Mouse (Mus musculus) adrenal gland, postnatal 4 days (tissue): ENCODE results near the gene Trim17. TPM values are rescaled to one million over a fixed set of nuclear protein-coding genes. Genes with fewer than 3 reads are reported as not detected.
"Not testable (repeated sequence)": the region's sequence is repeated elsewhere in the genome, so short reads cannot be mapped to it uniquely, and the experiment has no call there.

Experiments
- DNase-seq, 2 experiments: peaks; one replicate each; pipeline ENCODE4 v3.0.0; 2021 to 2022; ENCODE audit warnings: low spot score in 2 of 2, mixed read lengths in 2 of 2
- total RNA-seq, 2 experiments: library from RNA; stranded (reverse); gene quantifications; 2 replicates each; pipeline ENCODE4 v1.2.3; 2021

Gene Trim17
- total RNA-seq, 2 experiments from 2014 or later: 0.08 to 0.36 TPM

DNA sequence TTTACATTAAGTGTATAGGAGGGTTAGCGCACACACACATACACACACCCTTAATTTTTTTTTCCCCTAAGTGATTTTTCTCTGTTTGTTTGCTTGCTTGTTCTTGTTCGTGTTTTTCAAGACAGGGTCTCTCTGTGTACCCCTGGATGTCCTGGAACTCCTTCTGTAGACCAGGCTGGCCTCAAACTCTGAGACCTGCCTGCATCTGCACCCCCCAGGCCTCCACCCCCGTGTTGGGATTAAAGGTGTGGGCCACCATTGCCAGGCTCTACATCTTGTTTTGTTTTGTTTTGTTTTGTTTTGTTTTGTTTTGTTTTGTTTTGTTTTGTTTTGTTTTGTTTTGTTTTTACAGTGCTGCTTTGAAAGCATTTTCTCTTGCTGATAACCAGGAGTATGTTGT lies 7.2 kb upstream of the Trim17 start:
- no peak for DNase-seq

DNA sequence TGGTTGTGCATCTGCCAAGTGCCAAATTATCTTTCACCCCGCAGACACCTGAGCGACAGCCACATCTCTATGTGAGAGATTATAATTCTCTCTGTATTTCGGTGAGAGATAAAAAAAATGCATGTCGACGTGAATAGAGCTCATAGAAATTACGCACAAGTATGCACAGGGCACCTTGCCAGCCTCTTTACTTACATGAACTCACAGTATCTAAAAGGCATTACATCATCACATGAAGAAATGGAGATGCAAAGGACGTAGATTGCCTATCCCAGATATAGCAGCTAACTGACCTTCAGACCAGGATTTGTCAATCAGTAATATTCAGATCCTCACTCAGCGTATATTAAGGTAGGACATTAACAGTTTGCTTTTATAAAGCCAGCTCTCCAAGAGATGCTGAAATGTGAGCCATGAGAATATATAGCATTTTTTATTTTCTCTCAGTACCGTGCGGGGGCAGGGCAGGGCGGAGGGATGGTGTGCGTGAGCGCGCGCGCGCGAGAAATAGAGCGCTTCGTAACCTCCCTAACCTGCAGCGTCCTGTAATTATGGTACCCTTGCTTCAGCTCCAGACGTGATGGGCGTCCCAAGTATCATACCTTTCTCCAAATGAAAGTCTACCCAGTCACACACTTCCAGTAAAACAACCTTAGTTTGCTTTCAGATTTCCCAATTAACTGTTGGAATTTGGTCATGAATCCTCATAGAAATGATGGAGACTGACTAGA lies 6.5 kb upstream of the Trim17 start:
- no peak for DNase-seq

DNA sequence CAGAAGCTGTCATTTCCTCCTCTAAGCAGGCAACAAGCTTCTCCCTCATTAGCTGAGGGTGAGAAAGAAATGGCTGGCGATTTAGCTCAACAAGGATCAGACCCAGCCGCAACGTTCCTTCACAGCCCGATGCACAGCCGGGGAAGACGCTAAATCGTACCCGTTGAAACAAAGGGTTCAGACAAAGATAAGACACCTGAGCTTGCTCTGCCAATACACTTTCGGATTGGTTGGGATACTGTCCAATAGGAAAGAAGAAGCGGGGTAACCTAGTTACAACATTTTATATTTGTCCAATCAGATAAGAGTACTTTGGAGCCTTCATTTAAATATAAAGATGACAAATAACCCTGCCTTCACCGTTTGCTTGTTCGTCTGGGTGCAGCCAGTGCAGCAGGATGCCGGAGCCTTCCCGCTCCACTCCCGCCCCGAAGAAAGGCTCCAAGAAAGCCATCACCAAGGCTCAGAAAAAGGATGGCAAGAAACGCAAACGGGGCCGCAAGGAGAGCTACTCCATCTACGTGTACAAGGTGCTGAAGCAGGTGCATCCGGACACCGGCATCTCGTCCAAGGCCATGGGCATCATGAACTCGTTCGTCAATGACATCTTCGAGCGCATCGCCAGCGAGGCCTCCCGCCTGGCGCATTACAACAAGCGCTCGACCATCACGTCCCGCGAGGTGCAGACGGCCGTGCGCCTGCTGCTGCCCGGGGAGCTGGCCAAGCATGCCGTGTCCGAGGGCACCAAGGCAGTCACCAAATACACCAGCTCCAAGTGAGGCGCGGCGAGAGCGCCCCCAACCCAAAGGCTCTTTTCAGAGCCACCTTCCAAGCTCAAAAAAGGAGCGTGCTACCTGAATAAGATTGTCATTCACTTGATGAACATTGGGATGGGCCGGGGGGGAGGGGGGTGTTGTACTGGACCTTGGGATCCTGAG lies 5.7 kb upstream of the Trim17 start, which contains the start of gene Hist3h2ba:
Hist3h2ba (plus strand) TSS at position 379 of the 938 bp plus-strand sequence.
- no peak for DNase-seq

DNA sequence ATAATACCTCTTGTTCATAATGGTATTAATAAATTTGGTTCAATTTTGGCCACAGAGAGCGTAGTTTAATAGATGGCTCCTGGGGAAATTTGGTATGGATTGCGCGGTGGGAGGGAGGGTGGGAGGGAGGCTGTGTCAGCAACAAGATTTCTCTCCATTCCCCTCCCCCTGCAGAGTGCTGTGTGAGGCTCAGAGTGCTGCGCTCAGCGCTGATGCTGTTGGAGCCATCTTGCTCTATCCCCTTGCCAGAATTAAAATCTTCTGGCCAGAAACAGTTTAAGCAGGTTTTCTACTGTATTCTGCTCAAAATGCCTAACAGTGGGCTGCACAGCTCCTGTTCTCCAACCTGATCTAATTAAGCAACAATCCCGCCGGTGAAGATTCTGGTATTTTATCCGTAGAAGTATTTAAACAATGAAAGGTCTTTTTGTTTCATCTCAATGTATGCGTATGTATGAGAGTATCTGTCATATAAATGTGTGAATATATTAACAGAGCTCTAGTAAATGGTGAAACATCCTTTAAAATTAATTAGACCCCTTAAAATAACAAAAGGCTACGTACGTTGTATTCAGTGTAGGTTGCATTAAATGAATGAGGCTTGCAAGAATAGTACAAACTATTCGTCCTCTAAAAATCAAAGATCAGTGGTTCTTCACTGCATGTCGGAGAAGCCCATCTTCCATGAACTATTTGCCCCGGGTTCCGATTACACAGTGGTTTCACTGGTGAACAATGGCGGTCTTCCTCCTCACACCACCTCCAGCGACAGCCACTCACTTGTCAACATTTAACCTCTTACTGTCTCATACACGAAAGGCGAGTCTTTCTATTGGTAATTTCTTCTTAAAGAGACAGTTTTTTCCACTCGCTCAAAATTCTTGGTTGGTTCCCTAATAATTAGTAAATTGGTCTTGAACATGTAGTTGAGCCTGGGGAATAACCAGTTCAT lies 4.7 kb upstream of the Trim17 start:
- DNase-seq: no peak

DNA sequence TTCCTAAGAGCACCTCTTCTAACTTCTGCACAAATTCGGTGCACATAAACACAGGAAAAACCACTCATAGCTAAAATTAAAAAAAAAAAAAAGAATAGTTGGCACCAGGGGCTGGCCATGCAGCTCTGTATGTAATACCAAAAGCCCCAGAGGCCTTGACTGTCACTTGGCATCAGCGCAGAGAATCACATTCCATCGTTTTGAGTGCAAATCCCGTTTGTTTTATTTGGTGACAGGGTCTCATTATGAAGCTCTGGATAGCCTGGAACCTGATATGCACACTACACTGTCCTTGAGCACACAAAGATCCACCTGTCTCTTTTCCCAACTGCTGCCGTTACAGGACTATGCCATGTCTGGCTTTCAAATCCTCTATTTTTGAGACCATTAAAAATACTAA lies 3.3 kb upstream of the Trim17 start:
- DNase-seq: no peak

DNA sequence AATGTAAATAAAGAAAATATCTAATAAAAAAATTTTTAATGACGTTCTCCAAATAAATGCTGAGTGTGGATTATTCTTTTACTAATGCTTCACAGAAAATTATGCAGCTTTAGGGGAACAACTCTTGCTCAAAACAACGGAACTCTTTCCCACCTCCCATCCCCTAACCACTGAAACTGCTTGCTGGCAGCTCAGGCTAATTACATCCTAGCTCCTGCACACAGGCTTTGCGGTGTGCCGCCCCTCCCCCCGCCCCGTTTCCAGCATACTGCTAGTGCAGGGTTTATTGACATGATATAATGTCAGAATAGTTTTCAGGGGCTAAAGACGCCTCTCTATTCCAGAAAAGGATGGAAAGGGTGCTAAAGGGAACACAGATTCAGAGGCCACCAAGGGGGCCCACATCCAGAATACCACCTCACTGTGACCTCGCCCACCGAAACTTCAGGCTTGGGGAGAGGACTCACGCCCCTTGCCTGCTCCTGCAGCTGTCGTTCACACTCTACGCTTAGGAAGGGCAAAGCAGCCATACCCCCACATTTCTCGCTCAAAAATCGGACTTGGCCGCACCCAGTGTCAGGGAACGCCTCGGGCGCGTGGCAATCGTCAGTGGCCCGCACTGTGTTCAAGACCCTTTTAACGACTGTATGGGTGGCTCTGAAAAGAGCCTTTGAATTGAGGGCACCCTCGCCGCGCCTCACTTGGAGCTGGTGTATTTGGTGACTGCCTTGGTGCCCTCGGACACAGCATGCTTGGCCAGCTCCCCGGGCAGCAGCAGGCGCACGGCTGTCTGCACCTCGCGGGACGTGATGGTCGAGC lies 925 bp upstream of the Trim17 start:
- no peak for DNase-seq

DNA sequence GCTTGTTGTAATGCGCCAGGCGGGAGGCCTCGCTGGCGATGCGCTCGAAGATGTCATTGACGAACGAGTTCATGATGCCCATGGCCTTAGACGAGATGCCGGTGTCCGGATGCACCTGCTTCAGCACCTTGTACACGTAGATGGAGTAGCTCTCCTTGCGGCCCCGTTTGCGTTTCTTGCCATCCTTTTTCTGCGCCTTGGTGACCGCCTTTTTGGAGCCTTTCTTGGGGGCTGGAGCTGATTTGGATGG lies 390 bp upstream of the Trim17 start:
- not testable (repeated sequence) for DNase-seq

DNA sequence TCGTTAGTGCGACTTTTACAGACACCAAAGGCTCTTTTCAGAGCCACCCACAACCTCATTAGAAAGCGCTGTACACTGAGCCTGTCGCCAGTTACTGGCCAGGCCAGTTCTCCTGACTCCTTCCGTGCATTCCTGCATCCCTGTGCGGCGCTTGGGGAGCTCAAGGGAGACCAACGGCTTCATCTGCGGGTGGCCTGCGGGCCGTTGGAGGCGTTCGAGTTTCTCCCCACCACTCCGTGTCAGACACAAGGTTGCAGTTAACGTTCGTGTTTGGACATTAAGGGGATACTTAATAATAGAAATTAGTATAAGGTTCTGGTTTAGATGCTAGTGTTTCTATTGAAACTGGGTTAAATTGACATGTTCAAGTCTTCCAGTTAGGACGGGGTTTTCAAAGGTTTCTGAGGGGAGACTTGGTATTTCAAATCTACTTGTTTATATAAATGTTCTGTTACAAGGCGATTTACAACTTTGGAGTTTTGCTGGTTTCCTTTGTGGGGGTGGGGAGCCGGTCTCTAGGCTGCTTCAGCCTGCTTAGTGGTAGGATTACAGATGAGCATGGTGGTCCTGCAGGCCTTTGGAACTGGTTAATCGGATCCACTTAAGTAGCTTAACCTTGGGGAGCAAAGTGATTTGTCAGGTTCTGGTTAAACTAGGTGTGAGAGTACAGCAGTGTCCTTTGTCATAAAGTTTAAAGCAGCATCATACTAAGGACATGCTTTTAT lies 820 bp downstream of the Trim17 start:
- DNase-seq: no peak

DNA sequence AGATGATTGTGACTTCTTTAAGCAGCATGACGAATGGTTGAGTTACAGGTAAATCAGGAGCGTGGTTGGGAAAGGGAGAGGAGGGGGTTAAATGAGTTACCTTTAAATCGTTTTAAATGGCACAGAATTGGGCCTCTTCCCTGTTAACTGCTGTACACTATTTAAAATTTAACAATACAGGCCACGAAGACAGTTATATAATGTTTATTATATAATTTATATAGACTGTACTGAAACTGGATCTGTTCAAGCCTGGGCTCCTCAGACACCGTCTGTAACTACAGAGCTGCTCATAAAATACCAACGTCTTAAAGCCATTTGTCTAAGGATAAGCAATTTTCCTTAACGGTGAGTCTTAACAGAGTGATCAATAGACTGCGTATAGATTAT lies 1.4 kb downstream of the Trim17 start:
- DNase-seq: no peak

DNA sequence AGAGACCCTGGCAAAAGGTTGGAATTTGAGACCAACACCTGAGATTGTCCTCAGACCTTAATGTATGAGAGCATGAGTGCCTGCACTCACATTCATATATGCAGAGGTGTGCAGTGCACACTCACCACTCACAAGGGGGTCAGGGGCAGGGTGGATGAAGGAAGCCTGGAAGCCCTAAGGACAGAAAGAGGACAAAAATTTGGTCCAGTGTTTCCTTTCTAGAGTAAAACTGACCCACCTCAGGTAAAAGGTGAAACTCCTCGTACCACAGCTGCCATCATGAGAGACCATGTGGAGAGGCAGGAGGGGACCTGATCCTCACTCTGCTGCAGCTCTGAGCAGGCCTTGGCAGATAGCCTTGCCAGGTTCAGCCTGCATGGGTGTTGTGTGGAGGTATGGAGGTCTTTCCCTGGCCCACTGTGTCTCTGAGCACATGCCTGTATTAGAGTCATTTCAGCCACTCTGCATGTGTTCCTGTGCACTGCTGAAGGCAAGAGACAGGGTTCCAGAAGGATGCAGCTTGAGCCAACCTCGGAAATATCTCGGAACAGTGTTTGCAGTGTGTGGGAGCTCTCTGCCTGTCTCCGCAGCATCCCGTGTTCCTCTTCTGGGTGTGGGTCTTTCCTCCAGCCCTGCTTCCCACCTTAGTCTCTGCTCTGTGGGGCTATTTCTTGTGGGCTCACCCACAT lies 2.9 kb downstream of the Trim17 start:
- no peak for DNase-seq

DNA sequence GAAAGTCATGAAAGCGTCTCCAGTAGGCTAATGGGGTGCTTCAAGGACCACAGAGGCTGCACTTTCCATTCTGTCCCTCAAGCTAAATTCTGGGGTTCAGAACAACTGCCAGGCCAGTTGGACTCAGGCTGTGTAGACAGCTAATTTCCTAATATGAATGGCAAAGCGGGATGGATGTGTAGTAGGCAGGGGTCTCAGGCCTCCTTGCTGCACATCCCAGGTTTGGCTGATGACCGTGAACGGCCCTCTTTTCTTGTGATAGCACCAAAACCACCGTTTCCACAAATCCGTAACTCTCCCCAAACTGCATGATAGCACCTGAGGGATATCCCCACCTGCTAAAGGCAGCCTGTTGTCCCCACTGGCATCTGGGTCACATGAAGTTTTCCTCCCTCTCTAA lies 4.1 kb downstream of the Trim17 start:
- no peak for DNase-seq

DNA sequence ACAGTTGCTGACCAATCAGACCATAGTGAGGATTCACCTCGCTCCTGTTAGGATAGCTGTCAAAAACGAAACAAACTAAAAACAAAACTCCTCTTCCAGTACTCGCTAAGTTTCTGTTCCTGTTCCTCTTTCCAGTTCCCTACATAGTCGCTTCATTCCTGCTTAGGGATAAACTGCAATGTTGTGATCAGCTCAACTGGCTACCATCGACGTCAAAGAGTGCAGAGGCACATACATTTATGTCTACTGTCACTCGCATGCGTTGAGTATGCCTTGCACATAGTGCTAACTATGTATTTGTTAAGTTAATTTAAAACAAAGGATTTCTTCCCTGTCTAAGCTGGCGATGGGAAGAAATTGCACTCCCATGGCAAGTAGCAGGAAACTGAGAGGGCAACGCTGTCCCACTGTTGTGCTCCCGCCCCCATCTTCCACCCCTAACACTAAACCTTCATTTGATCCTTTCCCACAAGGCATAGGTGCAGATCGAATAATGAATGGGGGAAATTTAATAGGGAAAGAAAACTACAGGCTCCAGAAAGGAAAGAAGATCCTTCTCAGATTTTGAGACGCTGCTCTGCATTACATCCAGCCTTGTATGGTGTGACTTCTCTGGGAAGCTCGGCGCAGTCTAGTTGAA lies 4.8 kb downstream of the Trim17 start:
- no peak for DNase-seq

DNA sequence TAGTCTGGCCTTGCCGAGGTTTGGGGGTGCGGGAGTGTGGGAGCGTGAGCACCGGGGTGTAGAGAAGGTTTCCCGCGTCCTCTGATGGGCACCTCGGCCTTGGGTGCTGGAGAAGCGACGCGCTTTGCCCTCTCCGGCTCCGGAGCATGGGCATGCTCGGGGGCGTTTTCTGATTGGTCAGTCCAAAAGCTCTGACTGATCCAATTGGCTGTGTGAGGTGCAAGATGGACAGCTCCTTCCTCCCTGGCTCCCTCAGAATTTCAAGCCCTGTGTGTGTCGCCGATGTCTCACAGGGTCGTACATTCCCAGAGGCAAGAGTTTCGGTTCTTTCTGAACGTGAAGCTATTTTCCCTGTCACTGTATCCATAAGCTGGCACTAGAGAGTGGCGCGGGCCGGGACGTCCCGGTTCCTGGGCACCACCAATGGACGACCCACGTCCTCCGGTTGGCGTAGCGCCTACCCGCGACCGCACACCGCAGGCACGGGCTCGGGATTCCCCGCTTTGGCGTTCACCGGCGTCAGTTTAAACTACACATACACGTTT lies 5.5 kb downstream of the Trim17 start:
- peak; percentile 50 to 53 for DNase-seq

DNA sequence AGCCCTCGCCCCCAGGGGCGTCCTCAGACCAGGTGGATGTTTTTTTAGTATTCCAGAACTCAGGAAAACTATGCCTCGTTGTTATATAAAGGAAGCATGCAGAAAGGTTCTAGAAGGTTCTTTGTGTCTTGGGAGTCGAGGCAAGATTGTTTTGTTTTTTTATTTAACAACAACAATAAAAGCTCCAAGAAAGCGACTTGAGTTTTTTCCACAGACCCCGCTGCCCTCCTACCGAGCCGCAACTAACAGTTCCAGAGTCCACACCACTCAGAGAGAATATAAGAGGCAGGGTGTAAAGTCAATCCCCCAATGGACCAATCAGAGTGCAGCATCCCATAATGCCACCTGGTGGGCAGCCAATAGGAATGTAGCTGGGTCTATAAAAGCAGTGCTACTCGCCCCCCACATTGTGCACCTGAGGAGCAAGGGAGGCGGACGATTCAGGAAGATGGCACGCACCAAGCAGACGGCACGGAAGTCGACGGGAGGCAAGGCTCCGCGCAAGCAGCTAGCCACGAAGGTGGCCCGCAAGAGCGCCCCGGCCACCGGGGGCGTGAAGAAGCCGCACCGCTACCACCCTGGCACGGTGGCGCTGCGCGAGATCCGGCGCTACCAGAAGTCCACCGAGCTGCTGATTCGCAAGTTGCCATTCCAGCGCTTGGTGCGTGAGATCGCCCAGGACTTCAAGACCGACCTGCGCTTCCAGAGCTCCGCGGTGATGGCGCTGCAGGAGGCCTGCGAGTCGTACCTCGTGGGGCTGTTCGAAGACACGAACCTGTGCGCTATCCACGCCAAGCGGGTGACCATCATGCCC lies 7.1 kb downstream of the Trim17 start:
- no peak for DNase-seq

DNA sequence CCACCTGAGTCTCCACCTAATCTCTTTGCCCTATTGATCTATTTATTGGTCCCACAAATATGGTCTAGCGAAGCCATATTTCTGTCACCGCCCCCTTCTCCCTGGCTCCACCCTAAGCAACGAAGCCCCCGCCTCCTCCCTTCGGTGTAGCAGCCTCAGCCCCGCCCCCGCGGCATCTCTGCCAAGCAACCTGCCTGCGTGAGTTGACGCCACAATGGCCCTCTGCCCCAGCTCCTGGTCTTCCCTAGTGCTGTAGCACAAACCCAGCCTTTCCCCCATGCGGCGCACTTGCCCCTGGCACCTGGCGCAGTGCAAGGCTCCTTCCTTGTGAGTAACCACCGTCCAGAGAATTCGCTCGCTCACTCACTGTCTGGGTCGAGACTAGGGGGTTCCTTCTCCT lies 9.1 kb downstream of the Trim17 start:
- DNase-seq: no peak

DNA sequence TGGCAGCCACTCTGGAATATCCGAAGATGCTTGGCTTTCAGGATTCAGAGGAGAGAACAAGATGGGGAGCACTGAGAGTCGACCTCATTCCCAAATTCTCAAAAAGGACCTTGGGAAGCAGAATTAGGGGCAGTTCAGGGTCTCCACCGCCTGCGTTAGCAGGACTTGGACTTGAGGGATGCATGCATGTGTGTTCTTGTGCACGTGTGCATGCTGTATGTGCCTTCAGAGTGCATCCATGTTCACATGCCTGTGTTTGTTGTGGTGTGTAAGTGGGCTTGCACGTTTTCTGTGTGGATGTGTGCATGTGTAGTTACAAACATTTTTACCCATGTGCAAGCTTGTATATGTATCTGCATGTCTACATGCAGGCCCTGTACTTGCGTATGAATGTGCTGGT lies 9.7 kb downstream of the Trim17 start:
- DNase-seq: no peak

DNA sequence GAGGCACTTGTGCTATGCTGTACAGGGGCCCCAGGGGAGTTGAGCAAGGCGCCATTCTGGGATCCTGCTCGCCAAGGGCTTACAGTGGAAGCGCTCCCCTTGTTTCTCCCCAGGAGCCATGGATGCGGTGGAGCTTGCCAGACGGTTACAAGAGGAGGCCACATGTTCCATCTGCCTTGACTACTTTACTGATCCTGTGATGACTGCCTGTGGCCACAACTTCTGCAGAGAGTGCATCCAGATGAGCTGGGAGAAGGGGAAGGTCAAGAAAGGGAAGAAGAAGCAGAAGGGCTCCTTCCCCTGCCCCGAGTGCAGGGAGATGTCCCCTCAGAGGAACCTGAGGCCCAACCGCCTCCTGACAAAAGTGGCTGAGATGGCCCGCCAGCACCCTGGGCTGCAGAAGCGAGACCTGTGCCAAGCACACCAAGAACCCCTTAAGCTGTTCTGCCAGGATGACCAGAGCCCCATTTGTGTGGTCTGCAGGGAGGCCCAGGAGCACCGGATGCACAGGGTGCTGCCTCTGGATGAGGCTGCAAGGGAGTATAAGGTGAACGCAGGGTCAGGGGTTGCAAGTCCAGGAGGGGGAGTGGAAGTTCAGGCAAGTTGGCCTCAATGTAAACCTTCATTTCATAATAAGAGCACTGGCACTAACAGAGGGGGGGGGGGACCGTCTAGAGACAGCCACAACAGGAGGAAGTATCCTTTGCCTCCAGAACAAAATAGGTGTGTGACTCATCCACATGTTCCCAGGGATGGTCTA lies 10.7 kb downstream of the Trim17 start:
- DNase-seq: no peak
